Mouse (Mus musculus) heart, adult 2 months (tissue): Measurements from ENCODE around the gene Tfr2. TPM values are rescaled to one million over a fixed set of nuclear protein-coding genes. Genes with fewer than 3 reads are reported as not detected.

Source experiments
- DNase-seq, 2 experiments: peaks; one replicate each; pipeline ENCODE4 v3.0.0; 2021
- H3K27ac ChIP-seq: fragments of 200-600 bp; 2 replicates; pipeline ENCODE4 v1.8.1; 2022
- H3K27me3 ChIP-seq: fragments of 200-500 bp; 2 replicates; pipeline ENCODE4 v1.6.1; 2012; ENCODE audit warnings: mild to moderate bottlenecking, low read length, inconsistent platforms, mixed read lengths; ENCODE audit not compliant: control insufficient read depth, insufficient read depth
- H3K36me3 ChIP-seq: fragments of 200-500 bp; 2 replicates; pipeline ENCODE4 v1.6.1; 2012; ENCODE audit warnings: low read length, inconsistent platforms; ENCODE audit not compliant: control insufficient read depth, insufficient read depth
- H3K4me1 ChIP-seq: fragments of 200-500 bp; 2 replicates; pipeline ENCODE4 v1.6.1; 2011; ENCODE audit warnings: low read length; ENCODE audit not compliant: control insufficient read depth, insufficient read depth
- H3K4me3 ChIP-seq: fragments of 200-600 bp; 2 replicates; pipeline ENCODE4 v1.8.1; 2022
- H3K79me2 ChIP-seq: fragments of 200-500 bp; replicated peaks from 2 replicates; pipeline ENCODE4 v1.6.1; 2012; ENCODE audit warnings: mild to moderate bottlenecking, inconsistent platforms, low read length, moderate library complexity, mixed read lengths; ENCODE audit not compliant: control insufficient read depth, insufficient read depth
- H3K9ac ChIP-seq: fragments of 200-500 bp; 2 replicates; pipeline ENCODE4 v1.6.1; 2012; ENCODE audit warnings: low read depth, mild to moderate bottlenecking, control low read depth, inconsistent platforms, low read length, mixed read lengths
- CTCF ChIP-seq: fragments of 200-600 bp; IDR thresholded peaks from 2 replicates; pipeline ENCODE4 v1.8.1; 2022; ENCODE audit warnings: antibody characterized with exemption, mild to moderate bottlenecking, moderate library complexity
- EP300 ChIP-seq: fragments of 200-500 bp; IDR thresholded peaks from 2 replicates; pipeline ENCODE4 v1.6.1; 2011; ENCODE audit warnings: low read depth, low read length, control low read depth; ENCODE audit not compliant: insufficient read depth
- POLR2A ChIP-seq: fragments of 200-500 bp; IDR thresholded peaks from 2 replicates; pipeline ENCODE4 v1.6.1; 2011; ENCODE audit warnings: mild to moderate bottlenecking, low read depth, low read length, control low read depth; ENCODE audit not compliant: insufficient read depth
- WGBS: fragments of 180-500 bp; shearing (Covaris S2); methylation state at CpG from one replicate; pipeline ENCODE4 v1.1.7; 2018; 5-methylcytosine and 5-hydroxymethylcytosine counted together
- intact Hi-C: fragments of 180-260 bp; cut with DNase I; formaldehyde crosslinking; loops from one replicate; pipeline ENCODE4 v1.15.1; 2025
- polyA plus RNA-seq: library from polyadenylated mRNA; depleted of rRNA; stranded (reverse); fragments of >200 nt; gene quantifications from 2 replicates; pipeline ENCODE4 v1.2.3, GENCODE M21; 2012
- total RNA-seq, 2 experiments: library from RNA; stranded (reverse); gene quantifications; 2 replicates each; pipeline ENCODE4 v1.2.3; 2021

Gene Tfr2
- total and polyA plus RNA-seq, 3 experiments, result 0.09 to 0.35 TPM; not detected in 1

- H3K27ac ChIP-seq, result no peak overlapping the region
- WGBS, result 61% methylated on average over 26 of the region's 26 CpGs
- H3K79me2 ChIP-seq, result no peaks in the 10 kb centered on the region
- no peaks in the 10 kb centered on the region for H3K36me3 ChIP-seq
- TF ChIP-seq POLR2A, result no peak
- no peak for TF ChIP-seq EP300
- no peak for TF ChIP-seq CTCF
- no peak overlapping the region for H3K4me3 ChIP-seq
- intact Hi-C loops, result no loop called here
- H3K9ac ChIP-seq, result no peak overlapping the region
- H3K4me1 ChIP-seq, result peaks cover 10% of the 10 kb centered on the region
- no peak for DNase-seq
- H3K27me3 ChIP-seq, result no peaks in the 10 kb centered on the region
These were observed 38.4 kb downstream of the Tfr2 start for GRCm38 (mm10) chr5:137607860-137608653.

GRCm38 (mm10) chr5:137608654-137609190 is 39.1 kb downstream of the Tfr2 start:
- H3K36me3 ChIP-seq, result no peaks in the 10 kb centered on the region
- H3K9ac ChIP-seq, result no peak overlapping the region
- H3K4me3 ChIP-seq, result no peak overlapping the region
- H3K79me2 ChIP-seq, result no peaks in the 10 kb centered on the region
- H3K27ac ChIP-seq, result no peak overlapping the region
- 53% methylated on average over 23 of the region's 23 CpGs for WGBS
- TF ChIP-seq POLR2A, result no peak
- no peak for TF ChIP-seq CTCF
- TF ChIP-seq EP300, result no peak
- no peaks in the 10 kb centered on the region for H3K27me3 ChIP-seq
- intact Hi-C loops, result no loop called here
- H3K4me1 ChIP-seq, result peaks cover 10% of the 10 kb centered on the region
- DNase-seq, result no peak

GRCm38 (mm10) chr5:137609292-137609691 is 39.7 kb downstream of the Tfr2 start:
- Histone ChIP-seq H3K4me3 (no peak overlapping the region), H3K4me1 (peaks cover 10% of the 10 kb centered on the region), H3K79me2 (no peaks in the 10 kb centered on the region), H3K9ac (no peak overlapping the region), H3K27me3 (no peaks in the 10 kb centered on the region), H3K27ac (no peak overlapping the region), H3K36me3 (no peaks in the 10 kb centered on the region)
- TF ChIP-seq EP300 (no peak), POLR2A (no peak), CTCF (no peak)
- 82% methylated on average over 3 of the region's 3 CpGs for WGBS
- intact Hi-C loops, result no loop called here
- DNase-seq, result no peak

GRCm38 (mm10) chr5:137610056-137610455 is 40.4 kb downstream of the Tfr2 start:
- peaks cover 10% of the 10 kb centered on the region for H3K4me1 ChIP-seq
- peak overlapping the region; percentile 17 for H3K9ac ChIP-seq
- peak overlapping the region; percentile 43 for H3K4me3 ChIP-seq
- intact Hi-C loops, result loop anchor here (1.0 kb wide), 1 partner anchor 18 kb away; no protein-coding TSS in a partner anchor
- TF ChIP-seq EP300 (no peak), CTCF (no peak), POLR2A (no peak)
- H3K36me3 ChIP-seq, result no peaks in the 10 kb centered on the region
- H3K27me3 ChIP-seq, result no peaks in the 10 kb centered on the region
- no peaks in the 10 kb centered on the region for H3K79me2 ChIP-seq
- peak overlapping the region; percentile 78 for H3K27ac ChIP-seq
- WGBS, result 69% methylated on average over 4 of the region's 4 CpGs
- DNase-seq, result peak in 1 of 2 experiments; percentile 11

- H3K4me1 ChIP-seq, result peaks cover 10% of the 10 kb centered on the region
- no peaks in the 10 kb centered on the region for H3K27me3 ChIP-seq
- H3K9ac ChIP-seq, result peak overlapping the region; percentile 61
- no peaks in the 10 kb centered on the region for H3K36me3 ChIP-seq
- intact Hi-C loops, result loop anchor here (1.0 kb wide), 1 partner anchor 18 kb away; no protein-coding TSS in a partner anchor
- peak overlapping the region; percentile 43 for H3K4me3 ChIP-seq
- peak overlapping the region; percentile 78 for H3K27ac ChIP-seq
- 7% methylated on average over 12 of the region's 12 CpGs for WGBS
- TF ChIP-seq EP300 (peak; percentile 87), POLR2A (0 out of 2 replicates have a peak, but pooled peaks have one; percentile 52), CTCF (no peak)
- peak; percentile 81 to 85 for DNase-seq
- H3K79me2 ChIP-seq, result no peaks in the 10 kb centered on the region
These were observed 41.1 kb downstream of the Tfr2 start for GRCm38 (mm10) chr5:137610548-137611244.

GRCm38 (mm10) chr5:137611245-137611602 is 41.6 kb downstream of the Tfr2 start:
- Histone ChIP-seq H3K4me3 (peak overlapping the region; percentile 43), H3K27me3 (no peaks in the 10 kb centered on the region), H3K4me1 (peaks cover 10% of the 10 kb centered on the region), H3K79me2 (no peaks in the 10 kb centered on the region), H3K9ac (peak overlapping the region; percentile 61), H3K36me3 (no peaks in the 10 kb centered on the region), H3K27ac (peak overlapping the region; percentile 78)
- intact Hi-C loops, result no loop called here
- peak; percentile 51; the same call in 1 of the 2 replicates for TF ChIP-seq POLR2A
- no peak for TF ChIP-seq CTCF
- no peak for TF ChIP-seq EP300
- DNase-seq, result peak; percentile 81 to 82
- WGBS, result 4% methylated on average over 6 of the region's 6 CpGs
